Mouse (Mus musculus) erythroblast, embryonic 14.5 days (primary cell): ENCODE results near the gene Ipcef1.

ENCODE experiments used
- GATA1 ChIP-seq: IDR thresholded peaks from 2 replicates; pipeline ENCODE4 v1.6.1; 2012; ENCODE audit warnings: low read length, inconsistent platforms, mixed read lengths
- TAL1 ChIP-seq: IDR thresholded peaks from 3 replicates; pipeline ENCODE4 v1.6.1; 2012; ENCODE audit warnings: low read length, inconsistent platforms, mixed read lengths

- no peak for TF ChIP-seq TAL1
- TF ChIP-seq GATA1: no peak
Observed at GRCm38 (mm10) chr10:7047288-7047918, 4.9 kb downstream of the Ipcef1 start.
